Mouse (Mus musculus): ENCODE measurements around the gene Smg5.
"Not testable (repeated sequence)": the region's sequence is repeated elsewhere in the genome, so short reads cannot be mapped to it uniquely, and the experiment has no call there.

Gene Smg5

DNA sequence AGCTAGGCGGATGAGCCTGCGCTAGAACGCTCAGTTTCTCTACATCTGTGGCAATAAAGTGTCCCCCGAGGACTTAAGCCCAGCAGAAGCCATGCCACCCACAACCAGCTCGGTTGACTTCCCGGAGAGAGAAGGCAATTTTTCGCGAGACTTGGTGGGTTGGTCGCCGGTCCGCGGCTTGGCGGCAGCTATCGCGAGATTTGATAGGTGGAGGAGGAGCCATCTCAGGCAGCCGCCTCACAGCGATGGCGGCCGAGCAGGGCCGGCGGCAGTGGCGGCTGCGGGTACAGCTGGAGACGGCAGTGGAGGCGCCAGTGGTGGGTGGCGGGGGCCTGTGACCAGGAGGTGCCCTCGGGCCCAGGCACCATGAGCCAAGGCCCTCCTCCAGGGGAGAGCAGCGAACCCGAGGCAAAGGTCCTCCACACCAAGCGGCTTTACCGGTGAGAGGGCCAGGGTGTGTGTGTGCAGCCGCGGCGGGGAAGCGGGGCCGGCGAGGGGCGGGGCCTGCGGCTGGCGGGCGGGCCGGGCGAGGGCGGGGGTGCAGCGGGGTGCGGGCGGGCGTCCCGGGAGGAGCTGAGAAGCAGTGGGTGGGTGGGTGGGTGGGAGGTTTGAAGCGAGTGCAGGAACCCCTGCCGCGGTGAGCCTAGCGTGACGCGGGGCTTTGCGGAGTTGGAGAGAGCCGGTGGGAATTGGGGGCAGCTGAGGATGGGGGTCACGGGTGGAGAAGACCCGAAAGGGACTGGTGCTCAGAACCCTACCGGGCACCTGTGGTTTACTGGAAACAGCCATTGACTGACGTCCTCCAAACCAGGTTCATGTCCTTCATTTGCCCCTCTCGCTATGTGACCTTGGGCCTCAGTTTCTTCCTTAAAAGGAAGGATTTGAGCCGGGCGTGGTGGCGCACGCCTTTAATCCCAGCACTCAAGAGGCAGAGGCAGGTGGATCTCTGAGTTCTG, at the start of gene Smg5, which contains the start of gene Tmem79:
Gene Smg5, plus strand, starts transcription at position 203 of the 956 bp plus-strand sequence.
Gene Tmem79, minus strand, starts transcription at position 91 of the 956 bp plus-strand sequence.
- DNase-seq, result peak; percentile 95

GRCm38 (mm10) chr3:88287110-88287509, 49.0 kb upstream of the Smg5 start, which contains the start of gene Gm38392:
Gene Gm38392 (minus strand): TSS chr3:88287210.
- DNase-seq, result no peak

- DNase-seq, result not testable (repeated sequence)
These were observed 47.8 kb upstream of the Smg5 start for GRCm38 (mm10) chr3:88288133-88288713.

DNA sequence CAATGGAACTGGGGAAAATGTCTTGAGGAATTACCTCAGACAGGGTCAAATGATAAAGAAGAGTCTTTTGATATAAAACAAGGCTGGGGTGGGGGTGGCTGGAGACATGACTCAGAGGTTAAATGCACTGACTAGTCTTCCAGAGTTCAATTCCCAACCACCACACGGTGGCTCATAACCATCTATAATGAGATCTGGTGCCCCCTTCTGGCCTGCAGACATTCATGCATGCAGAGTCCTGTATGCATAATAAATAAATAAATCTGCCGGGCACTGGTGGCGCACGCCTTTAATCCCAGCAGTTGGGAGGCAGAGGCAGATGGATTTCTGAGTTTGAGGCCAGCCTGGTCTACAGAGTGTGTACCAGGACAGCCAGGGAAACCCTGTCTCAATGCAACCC, 44.1 kb upstream of the Smg5 start:
- peak; percentile 8 for DNase-seq

DNA sequence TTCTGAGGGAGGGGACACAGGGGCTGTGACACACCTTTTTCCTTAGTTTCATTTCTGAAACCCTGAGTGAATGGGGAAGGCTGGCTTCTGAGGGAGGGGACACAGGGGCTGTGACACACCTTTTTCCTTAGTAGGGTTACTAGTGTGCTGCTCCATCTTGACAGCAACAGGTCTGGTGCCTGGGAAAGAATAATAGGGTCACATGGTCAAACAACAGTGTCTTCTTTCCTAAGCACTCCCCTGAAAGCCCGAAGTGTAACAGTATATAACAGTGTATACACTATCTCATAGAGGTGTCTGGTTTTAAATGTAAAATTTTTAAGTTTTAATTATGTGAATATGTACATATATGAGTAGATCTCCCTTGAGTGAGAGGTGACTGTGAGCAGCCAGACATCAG, 40.8 kb upstream of the Smg5 start:
- DNase-seq, result peak; percentile 9

GRCm38 (mm10) chr3:88296110-88296560, 39.9 kb upstream of the Smg5 start:
- no peak for DNase-seq

DNA sequence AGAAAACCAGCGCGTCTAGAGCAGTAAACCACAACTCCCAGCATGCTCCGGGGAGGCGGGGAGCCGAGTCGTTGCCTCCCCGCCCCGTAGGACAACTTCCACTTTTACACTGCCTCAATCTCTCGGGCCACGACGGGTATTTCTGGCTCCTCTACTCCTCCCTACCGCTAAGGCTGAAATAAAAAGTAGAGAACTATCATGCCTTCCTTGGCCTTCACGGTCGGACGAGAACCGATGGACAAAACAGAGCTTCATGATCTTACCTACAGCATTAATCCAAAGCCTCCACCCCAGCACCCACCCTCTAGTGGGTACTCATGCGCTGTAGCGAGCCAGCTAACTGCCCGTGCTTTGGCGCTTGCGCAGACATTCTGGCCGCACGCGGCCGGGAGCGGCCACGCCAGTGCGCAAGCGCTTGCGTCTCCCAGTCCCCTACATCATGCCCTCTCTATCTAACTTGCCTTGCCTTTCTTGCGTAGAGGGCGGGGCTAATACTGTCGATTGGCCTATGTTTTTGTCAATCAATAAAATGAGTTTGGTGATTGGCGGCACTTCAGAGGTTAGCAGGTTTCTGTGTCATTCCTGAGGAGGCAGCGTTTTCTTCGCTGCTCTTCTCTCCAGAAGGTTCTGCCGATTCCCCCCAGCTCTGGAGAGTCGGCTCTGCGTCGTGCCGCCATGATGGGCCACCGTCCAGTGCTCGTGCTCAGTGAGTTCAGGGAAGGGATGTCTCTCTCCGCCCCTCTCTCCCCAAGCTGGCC, 39.3 kb upstream of the Smg5 start, which contains the start of the genes Tsacc and Cct3:
Gene Tsacc, minus strand, starts transcription at position 439 of the 758 bp plus-strand sequence.
Gene Cct3, plus strand, starts transcription at position 556 of the 758 bp plus-strand sequence.
- peak; percentile 99 for DNase-seq

DNA sequence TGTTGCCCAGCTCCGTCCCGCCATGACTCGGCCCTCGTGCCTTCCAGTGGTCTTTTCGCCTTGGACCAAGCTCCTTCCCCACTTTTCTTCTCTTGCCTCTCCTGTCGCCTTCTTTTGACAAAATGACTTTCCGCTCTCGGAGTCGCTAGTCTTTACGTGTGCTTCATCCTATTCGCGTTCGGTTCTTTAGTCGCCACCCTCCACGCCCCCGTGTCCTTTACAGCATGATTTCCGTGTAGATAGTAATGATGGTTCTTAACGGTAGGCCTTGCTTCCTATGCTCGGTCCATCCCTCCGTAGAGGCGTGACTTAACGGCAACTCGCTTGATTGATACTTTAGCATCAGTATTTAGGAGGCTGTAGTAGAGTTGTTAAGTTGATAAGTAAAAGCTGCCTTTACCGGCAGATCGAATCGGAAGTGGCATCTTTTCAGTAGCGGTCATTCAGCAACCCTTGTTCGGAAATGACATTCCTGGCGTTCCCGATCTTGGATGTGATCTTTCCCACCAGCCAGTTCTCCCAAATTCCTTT, 38.7 kb upstream of the Smg5 start:
- no peak for DNase-seq

GRCm38 (mm10) chr3:88299172-88299571, 36.9 kb upstream of the Smg5 start:
- no peak for DNase-seq

GRCm38 (mm10) chr3:88324951-88325405, 11.1 kb upstream of the Smg5 start, which contains the start of gene Glmp:
Gene Glmp (plus strand): TSS chr3:88325023.
- peak; percentile 68 for DNase-seq

- DNase-seq, result no peak
These were observed 7.1 kb upstream of the Smg5 start for GRCm38 (mm10) chr3:88328956-88329355.

DNA sequence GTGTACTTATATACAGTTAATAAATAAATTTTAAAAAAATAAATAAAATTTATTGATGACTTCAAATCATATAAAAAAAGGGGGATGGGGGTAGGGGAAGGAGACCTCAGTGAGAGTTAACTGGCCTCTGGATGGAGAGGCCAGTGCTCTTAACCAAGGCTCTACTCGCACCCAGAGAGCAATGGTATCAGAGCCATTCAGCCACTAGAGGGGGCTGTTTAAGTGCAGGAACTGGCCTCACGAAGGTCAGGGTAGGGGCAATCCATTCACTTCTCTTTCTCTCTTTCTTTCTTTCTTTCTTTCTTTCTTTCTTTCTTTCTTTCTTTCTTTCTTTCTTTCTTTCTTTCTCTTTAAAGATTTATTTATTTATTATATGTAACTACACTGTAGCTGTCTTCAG, 4.8 kb upstream of the Smg5 start:
- no peak for DNase-seq

GRCm38 (mm10) chr3:88334029-88334658, 1.9 kb upstream of the Smg5 start:
- DNase-seq, result no peak

GRCm38 (mm10) chr3:88334902-88335435, 1.1 kb upstream of the Smg5 start:
- DNase-seq, result no peak

GRCm38 (mm10) chr3:88335436-88336053, 515 bp upstream of the Smg5 start:
- DNase-seq, result peak; percentile 56

GRCm38 (mm10) chr3:88337367-88338020, 1.4 kb downstream of the Smg5 start:
- no peak for DNase-seq

GRCm38 (mm10) chr3:88338316-88338715, 2.3 kb downstream of the Smg5 start:
- no peak for DNase-seq

DNA sequence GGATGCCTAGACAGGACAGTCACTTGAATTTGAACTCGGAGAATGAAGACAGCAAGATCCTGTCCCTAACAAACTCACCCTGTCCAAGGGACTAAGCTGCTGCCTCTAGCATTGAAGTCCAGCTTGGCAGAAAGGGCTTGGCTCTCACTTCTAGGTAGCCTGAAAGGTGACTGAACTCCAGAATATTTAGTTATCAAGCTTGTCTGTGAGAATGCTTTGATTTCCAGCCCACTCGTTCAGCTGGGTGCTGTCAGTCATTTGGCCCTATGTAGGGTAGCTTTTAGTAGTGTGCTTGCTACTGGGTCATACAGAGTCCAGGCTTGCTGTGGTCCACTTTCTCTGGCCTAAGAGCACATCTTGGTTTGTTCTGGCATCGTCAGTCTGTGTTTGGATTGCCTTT, 2.9 kb downstream of the Smg5 start:
- DNase-seq, result no peak

DNA sequence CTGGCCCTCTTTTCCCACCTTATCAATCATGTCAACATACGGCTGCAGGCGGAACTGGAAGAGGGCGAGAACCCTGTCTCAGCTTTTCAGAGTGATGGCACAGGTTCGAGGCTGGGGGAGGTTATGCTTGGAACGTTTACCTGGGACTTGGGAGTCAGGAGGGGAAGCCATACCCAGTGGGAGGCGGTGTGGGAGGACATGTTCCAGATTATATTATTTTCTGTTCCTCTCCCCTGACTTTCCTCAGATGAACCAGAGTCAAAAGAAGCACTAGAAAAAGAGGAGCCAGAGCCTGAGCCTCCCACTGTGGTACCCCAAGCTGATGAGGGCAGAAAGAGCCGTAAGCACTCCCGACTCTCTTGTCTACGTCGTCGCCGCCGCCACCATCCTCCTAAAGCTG, 14.7 kb downstream of the Smg5 start:
- DNase-seq, result no peak

GRCm38 (mm10) chr3:88352907-88353306, 16.8 kb downstream of the Smg5 start:
- DNase-seq, result peak; percentile 78

Data from cerebellum, adult 9-11 months (tissue).